Mouse (Mus musculus) heart, adult 11 months (tissue): ENCODE data around the gene Carm1.
A peak's percentile ranks its signal among the peaks of the same experiment; 100 is the strongest.
"Not testable (repeated sequence)": the region's sequence is repeated elsewhere in the genome, so short reads cannot be mapped to it uniquely, and the experiment has no call there.

Source experiments
- DNase-seq: peaks from one replicate; pipeline ENCODE4 v3.0.0; 2022

Carm1 gene

GRCm38 (mm10) chr9:21546789-21547074, at the start of gene Carm1:
Gene Carm1 (plus strand): TSS chr9:21546894.
- DNase-seq: no peak

- no peak for DNase-seq
Measured at GRCm38 (mm10) chr9:21497050-21497542, 49.6 kb upstream of the Carm1 start.

- no peak for DNase-seq
Measured at GRCm38 (mm10) chr9:21497664-21498063, 49.0 kb upstream of the Carm1 start.

- peak; percentile 91 for DNase-seq
Measured at GRCm38 (mm10) chr9:21498284-21498902, 48.3 kb upstream of the Carm1 start.

- DNase-seq: no peak
Measured at GRCm38 (mm10) chr9:21503352-21503751, 43.3 kb upstream of the Carm1 start.

- DNase-seq: no peak
Measured at GRCm38 (mm10) chr9:21505767-21506166, 40.9 kb upstream of the Carm1 start.

- DNase-seq: no peak
Measured at GRCm38 (mm10) chr9:21507753-21508430, 38.8 kb upstream of the Carm1 start.

GRCm38 (mm10) chr9:21508871-21509404, 37.8 kb upstream of the Carm1 start:
- DNase-seq: peak; percentile 93

GRCm38 (mm10) chr9:21509772-21510688, 36.7 kb upstream of the Carm1 start, which contains the start of gene Tmed1:
Gene Tmed1 (minus strand): TSS chr9:21510252.
- DNase-seq: peak; percentile 100

- no peak for DNase-seq
Measured at GRCm38 (mm10) chr9:21510689-21511015, 36.0 kb upstream of the Carm1 start.

- DNase-seq: no peak
Measured at GRCm38 (mm10) chr9:21511052-21511451, 35.6 kb upstream of the Carm1 start.

- DNase-seq: no peak
Measured at GRCm38 (mm10) chr9:21513466-21513865, 33.2 kb upstream of the Carm1 start.

- DNase-seq: peak; percentile 80
Measured at GRCm38 (mm10) chr9:21517947-21518495, 28.7 kb upstream of the Carm1 start.

- not testable (repeated sequence) for DNase-seq
Measured at GRCm38 (mm10) chr9:21518690-21519089, 28.0 kb upstream of the Carm1 start.

- DNase-seq: peak; percentile 94
Measured at GRCm38 (mm10) chr9:21525142-21525936, 21.4 kb upstream of the Carm1 start.

- peak; percentile 98 for DNase-seq
Measured at GRCm38 (mm10) chr9:21525937-21526633, 20.6 kb upstream of the Carm1 start, which contains the start of gene AB124611. Gene AB124611 (plus strand): TSS chr9:21526176.

- DNase-seq: no peak
Measured at GRCm38 (mm10) chr9:21526634-21526944, 20.1 kb upstream of the Carm1 start.

GRCm38 (mm10) chr9:21527100-21527801, 19.4 kb upstream of the Carm1 start:
- no peak for DNase-seq

GRCm38 (mm10) chr9:21527917-21528324, 18.8 kb upstream of the Carm1 start:
- DNase-seq: no peak

- DNase-seq: no peak
Measured at GRCm38 (mm10) chr9:21536501-21536900, 10.2 kb upstream of the Carm1 start.

GRCm38 (mm10) chr9:21537009-21537408, 9.7 kb upstream of the Carm1 start:
- no peak for DNase-seq
